ENCODE assay signal across 9 mouse cellular contexts in the genomic region with DNA sequence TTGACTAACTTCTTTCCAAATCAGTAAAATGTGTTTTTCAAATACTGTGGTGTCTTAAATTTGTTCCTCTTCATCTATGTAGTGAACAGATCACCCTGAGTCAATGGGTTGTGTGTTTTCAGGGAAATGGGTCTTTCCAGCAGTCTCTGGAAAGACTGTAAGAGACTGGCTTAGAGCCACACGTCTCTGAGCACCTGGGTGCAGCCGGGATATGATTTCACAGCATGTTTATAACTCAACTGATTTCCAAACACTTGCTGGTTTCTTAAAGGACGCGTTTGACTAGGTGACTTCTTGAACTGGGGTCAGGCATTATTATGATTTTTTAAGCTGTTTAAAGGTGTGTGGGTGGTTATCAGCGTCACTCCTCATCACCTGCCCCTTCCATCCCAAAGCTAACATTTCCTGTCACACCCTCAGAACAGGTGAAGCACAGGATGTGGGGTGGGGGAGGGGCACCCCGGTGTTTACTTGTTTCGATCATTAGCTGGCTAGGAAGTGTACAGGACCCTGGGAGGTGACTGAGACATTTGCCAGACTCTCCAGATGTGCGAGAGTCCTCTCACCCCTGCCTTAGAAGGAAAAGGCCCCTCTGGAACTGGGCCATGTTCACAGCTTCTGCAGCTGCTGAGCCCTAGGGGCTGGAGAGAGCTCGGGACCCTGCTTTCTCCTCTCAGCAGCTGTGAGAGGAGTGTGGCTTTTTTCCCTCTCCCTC.
A peak's percentile ranks its signal among the peaks of the same experiment; 100 is the strongest.
DNase-seq lines count a peak whose midpoint lies in the region; ATAC-seq and TF ChIP-seq lines count a peak whose summit lies in the region.
"Had no signal": no experiment of that assay in that cellular context is flagged by ENCODE, and none has a peak within 500 bp of the region (broad histone marks: within the 10 kb centered on the region; RNA-seq: fewer than 3 reads in every experiment).

No protein-coding gene starts in this region.

- in situ Hi-C loops in CH12.LX (cut with MboI; ENCODE audit: low pct_ligation_motif_present, low pct_unique_long_range_greater_than_20kb, low sequenced_read_pairs): no loop called here

- no peak for TF ChIP-seq RAD21 in CH12.LX (IDR thresholded peaks at IDR 0.05; ENCODE audit: low read depth, low read length)

- no peaks in the 10 kb centered on the region for H3K79me2 ChIP-seq in CH12.LX (replicated peaks; ENCODE audit: control insufficient read depth, extremely low read depth, insufficient read depth, poor library complexity, severe bottlenecking)

- H3K36me3 ChIP-seq in forebrain, embryonic 10.5 days (replicated peaks): no peaks in the 10 kb centered on the region
- no peaks in the 10 kb centered on the region for H3K36me3 ChIP-seq in forebrain, embryonic 16.5 days (ENCODE audit: control insufficient read depth, insufficient read depth)
- no peaks in the 10 kb centered on the region for H3K36me3 ChIP-seq in CH12.LX (replicated peaks in 1 of 2; ENCODE audit: control insufficient read depth in 1 of 2, insufficient read depth in 1 of 2, low read length in 1 of 2)
- no peaks in the 10 kb centered on the region for H3K36me3 ChIP-seq in limb, embryonic 14.5 days (ENCODE audit: control insufficient read depth, insufficient read depth, low read length)
- H3K36me3 ChIP-seq: kidney, embryonic 15.5 days had no signal

- H3K4me3 ChIP-seq in forebrain, embryonic 10.5 days: no peak overlapping the region
- no peak overlapping the region for H3K4me3 ChIP-seq in forebrain, embryonic 16.5 days (replicated peaks; ENCODE audit: low read length)
- H3K4me3 ChIP-seq in CH12.LX (replicated peaks in 1 of 3; ENCODE audit: low read depth in 2 of 3, low read length in 2 of 3, poor library complexity in 1 of 3): no peak overlapping the region
- H3K4me3 ChIP-seq in limb, embryonic 14.5 days (replicated peaks; ENCODE audit: low read length): no peak overlapping the region
- H3K4me3 ChIP-seq: kidney, embryonic 15.5 days had no signal

- no peak for TF ChIP-seq EP300 in CH12.LX (IDR thresholded peaks at IDR 0.05; ENCODE audit: low read length)

- H3K27ac ChIP-seq in forebrain, embryonic 10.5 days: peak overlapping the region; percentile 67
- no peak overlapping the region for H3K27ac ChIP-seq in forebrain, embryonic 16.5 days (ENCODE audit: low read length)
- no peak overlapping the region for H3K27ac ChIP-seq in CH12.LX (ENCODE audit: insufficient read depth, low read depth)
- H3K27ac ChIP-seq in limb, embryonic 14.5 days (replicated peaks; ENCODE audit: low read depth, low read length): peak overlapping the region; percentile 65
- H3K27ac ChIP-seq: kidney, embryonic 15.5 days had no signal

- no peak for ATAC-seq in forebrain, embryonic 16.5 days
- ATAC-seq in limb, embryonic 14.5 days (ENCODE audit: low FRiP score, low read depth): peak; percentile 91

- peaks cover 12% of the 10 kb centered on the region for H3K4me1 ChIP-seq in forebrain, embryonic 10.5 days
- 0 out of 2 replicates have a peak, but pooled peaks cover 3% of the 10 kb centered on the region for H3K4me1 ChIP-seq in forebrain, embryonic 16.5 days (replicated peaks; ENCODE audit: control insufficient read depth, insufficient read depth, low read length)
- no peaks in the 10 kb centered on the region for H3K4me1 ChIP-seq in CH12.LX (ENCODE audit: control insufficient read depth in 1 of 2, insufficient read depth in 2 of 2)
- peaks cover 11% of the 10 kb centered on the region for H3K4me1 ChIP-seq in limb, embryonic 14.5 days (ENCODE audit: control insufficient read depth, insufficient read depth, low read length)

- 74% methylated on average over 9 of the region's 9 CpGs for WGBS in forebrain, embryonic 10.5 days
- 66% methylated on average over 9 of the region's 9 CpGs for WGBS in forebrain, embryonic 16.5 days
- WGBS in limb, embryonic 14.5 days: 8% methylated on average over 9 of the region's 9 CpGs

- H3K27me3 ChIP-seq in forebrain, embryonic 10.5 days (ENCODE audit: poor library complexity, severe bottlenecking): no peaks in the 10 kb centered on the region
- no peaks in the 10 kb centered on the region for H3K27me3 ChIP-seq in forebrain, embryonic 16.5 days (replicated peaks; ENCODE audit: control insufficient read depth, insufficient read depth, low read length)
- H3K27me3 ChIP-seq in CH12.LX (replicated peaks): no peaks in the 10 kb centered on the region
- no peaks in the 10 kb centered on the region for H3K27me3 ChIP-seq in limb, embryonic 14.5 days (ENCODE audit: control insufficient read depth, insufficient read depth, low read length)
- H3K27me3 ChIP-seq: kidney, embryonic 15.5 days had no signal

- H3K9me3 ChIP-seq in forebrain, embryonic 10.5 days: no peaks in the 10 kb centered on the region
- H3K9me3 ChIP-seq in forebrain, embryonic 16.5 days (ENCODE audit: control insufficient read depth, low read length): no peaks in the 10 kb centered on the region
- no peaks in the 10 kb centered on the region for H3K9me3 ChIP-seq in CH12.LX (replicated peaks; ENCODE audit: low read length)
- H3K9me3 ChIP-seq in limb, embryonic 14.5 days (ENCODE audit: control insufficient read depth, low read length): no peaks in the 10 kb centered on the region
- H3K9me3 ChIP-seq: kidney, embryonic 15.5 days had no signal

- H3K9ac ChIP-seq in forebrain, embryonic 16.5 days (replicated peaks; ENCODE audit: low read depth, low read length): no peak overlapping the region
- no peak overlapping the region for H3K9ac ChIP-seq in CH12.LX (ENCODE audit: insufficient read depth, low read depth)
- H3K9ac ChIP-seq in limb, embryonic 14.5 days (ENCODE audit: low read depth, low read length, severe bottlenecking): no peak overlapping the region
- H3K9ac ChIP-seq: kidney, embryonic 15.5 days had no signal

- DNase-seq in forebrain, embryonic 10.5 days (ENCODE audit: extremely low spot score, low spot score): no peak
- no peak for DNase-seq in CH12.LX (ENCODE audit: extremely low read depth)
- peak; percentile 46 to 73 for DNase-seq in gastrocnemius, postnatal 4 days (ENCODE audit: low spot score in 2 of 2)
- peak; percentile 89 for DNase-seq in limb, embryonic 14.5 days (ENCODE audit: low spot score)
- DNase-seq in urinary bladder, adult 2 months (ENCODE audit: low spot score): no peak
- DNase-seq in Muller cell, postnatal 12 days (ENCODE audit: inconsistent ontology term): no peak
- no peak for DNase-seq in thymus, postnatal 10 days (ENCODE audit: low spot score in 2 of 2)

- dilution Hi-C loops in CH12.LX (cut with MboI; ENCODE audit: extremely low pct_ligation_motif_present, extremely low pct_unique_long_range_greater_than_20kb, low sequenced_read_pairs): no loop called here

- TF ChIP-seq CTCF in CH12.LX (conservative IDR thresholded peaks at IDR 0.05 in 1 of 2, IDR thresholded peaks at IDR 0.05 in 1 of 2; ENCODE audit: low read depth in 2 of 2, low read length in 2 of 2): no peak

- H3K4me2 ChIP-seq in forebrain, embryonic 16.5 days (ENCODE audit: low read length): no peak overlapping the region
- peak overlapping the region; percentile 69 for H3K4me2 ChIP-seq in CH12.LX (ENCODE audit: insufficient read depth, low read depth, poor library complexity, severe bottlenecking)
- H3K4me2 ChIP-seq in limb, embryonic 14.5 days (replicated peaks; ENCODE audit: low read depth, low read length, severe bottlenecking): peak overlapping the region; percentile 42; the same call in 1 of the 2 replicates
- H3K4me2 ChIP-seq: kidney, embryonic 15.5 days had no signal

- no peak for TF ChIP-seq POLR2A in CH12.LX (IDR thresholded peaks at IDR 0.05; ENCODE audit: low read depth, low read length)
- no peak for TF ChIP-seq POLR2A in limb, embryonic 14.5 days (IDR thresholded peaks at IDR 0.05; ENCODE audit: borderline replicate concordance, extremely low read depth, insufficient read depth, insufficient read length)

TF ChIP-seq in CH12.LX, 34 proteins besides CTCF, POLR2A, EP300 and RAD21:
- TF ChIP-seq CHD2 (IDR thresholded peaks at IDR 0.05; ENCODE audit: low read length) (0 out of 2 replicates have a peak, but pooled peaks have one; percentile 31), SIN3A (IDR thresholded peaks at IDR 0.05; ENCODE audit: low read length) (no peak)

Comparison
In these comparisons a context has a peak if more than half of its experiments do, and no peak if none do; other contexts are left out.
1. H3K27ac ChIP-seq: peak in forebrain, embryonic 10.5 days (single experiment) and limb, embryonic 14.5 days (single experiment); none in forebrain, embryonic 16.5 days (single experiment) and CH12.LX (single experiment).
2. DNase-seq: peak in gastrocnemius, postnatal 4 days (2 of 2) and limb, embryonic 14.5 days (single experiment); none in forebrain, embryonic 10.5 days (single experiment), CH12.LX (single experiment), urinary bladder, adult 2 months (single experiment), Muller cell, postnatal 12 days (single experiment) and thymus, postnatal 10 days (0 of 2).